Mouse (Mus musculus) neutrophil, adult 5-6 weeks (primary cell): Measurements from ENCODE around the gene Lrrc8e. TPM values are rescaled to one million over a fixed set of nuclear protein-coding genes. Genes with fewer than 3 reads are reported as not detected.
"Not testable (repeated sequence)": the region's sequence is repeated elsewhere in the genome, so short reads cannot be mapped to it uniquely, and the experiment has no call there.

Source experiments
- ATAC-seq: fragments of 151-379, 151-347 bp; 2 replicates; pipeline ENCODE4 v1.8.0; 2017; ENCODE audit warnings: mild to moderate bottlenecking, moderate TSS enrichment; ENCODE audit not compliant: insufficient number of reproducible peaks, poor library complexity, low FRiP score, severe bottlenecking; ENCODE audit errors: extremely low read depth
- total RNA-seq: library from RNA; stranded (forward); fragments of 200-1000 nt; gene quantifications from 2 replicates; pipeline ENCODE4 v1.2.3, GENCODE M21; 2017

Gene Lrrc8e
- total RNA-seq, 1 experiment from 2014 or later: not detected

- peak; percentile 84 for ATAC-seq
These were observed 26.6 kb downstream of the Lrrc8e start, which contains the start of gene Snapc2 for GRCm38 (mm10) chr8:4252934-4253841. Gene Snapc2, plus strand, starts transcription at chr8:4253080.

- ATAC-seq: no peak
These were observed 27.4 kb downstream of the Lrrc8e start for GRCm38 (mm10) chr8:4254001-4254400.

- not testable (repeated sequence) for ATAC-seq
These were observed 28.8 kb downstream of the Lrrc8e start for GRCm38 (mm10) chr8:4255471-4255870.

- ATAC-seq: no peak
These were observed 30.3 kb downstream of the Lrrc8e start for GRCm38 (mm10) chr8:4256911-4257310.

- ATAC-seq: no peak
These were observed 30.7 kb downstream of the Lrrc8e start for GRCm38 (mm10) chr8:4257350-4257749.

GRCm38 (mm10) chr8:4258233-4258632 lies 31.6 kb downstream of the Lrrc8e start:
- peak; percentile 59 for ATAC-seq

GRCm38 (mm10) chr8:4258678-4259077 lies 32.1 kb downstream of the Lrrc8e start:
- no peak for ATAC-seq

GRCm38 (mm10) chr8:4259125-4259804 lies 32.6 kb downstream of the Lrrc8e start, which contains the start of gene Ctxn1:
Gene Ctxn1, minus strand, starts transcription at chr8:4259274.
- ATAC-seq: peak; percentile 78

- no peak for ATAC-seq
These were observed 33.2 kb downstream of the Lrrc8e start for GRCm38 (mm10) chr8:4259805-4260170.

GRCm38 (mm10) chr8:4263105-4263791 lies 36.6 kb downstream of the Lrrc8e start:
- ATAC-seq: no peak

GRCm38 (mm10) chr8:4265160-4265914 lies 38.7 kb downstream of the Lrrc8e start:
- ATAC-seq: no peak

GRCm38 (mm10) chr8:4267627-4268026 lies 41.0 kb downstream of the Lrrc8e start:
- ATAC-seq: 0 out of 2 replicates have a peak, but pooled peaks have one; percentile 15

- no peak for ATAC-seq
These were observed 43.0 kb downstream of the Lrrc8e start for GRCm38 (mm10) chr8:4269609-4270008.

GRCm38 (mm10) chr8:4275275-4276110 lies 48.9 kb downstream of the Lrrc8e start, which contains the start of gene Timm44:
Gene Timm44, minus strand, starts transcription at chr8:4275913.
- peak; percentile 98 for ATAC-seq

- ATAC-seq: 0 out of 2 replicates have a peak, but pooled peaks have one; percentile 10
These were observed 49.5 kb downstream of the Lrrc8e start for GRCm38 (mm10) chr8:4276111-4276465.
